Mouse (Mus musculus): Measurements from ENCODE around the gene Ghr.

The Ghr gene

GRCm38 (mm10) chr15:3582807-3583636, at the start of gene Ghr:
Gene Ghr (minus strand): TSS chr15:3583492.
- peak; percentile 57 for DNase-seq (ENCODE audit: low read depth, low spot score)

- no peak for DNase-seq (ENCODE audit: low read depth, low spot score)
These were observed 39.5 kb upstream of the Ghr start for GRCm38 (mm10) chr15:3622746-3623145.

- DNase-seq (ENCODE audit: low read depth, low spot score) = no peak
These were observed 37.1 kb upstream of the Ghr start for GRCm38 (mm10) chr15:3620368-3620767.

- DNase-seq (ENCODE audit: low read depth, low spot score) = no peak
These were observed 35.0 kb upstream of the Ghr start for GRCm38 (mm10) chr15:3618311-3618710.

- no peak for DNase-seq (ENCODE audit: low read depth, low spot score)
These were observed 28.7 kb upstream of the Ghr start for GRCm38 (mm10) chr15:3611961-3612360.

GRCm38 (mm10) chr15:3607951-3608350, 24.7 kb upstream of the Ghr start:
- no peak for DNase-seq (ENCODE audit: low read depth, low spot score)

- no peak for DNase-seq (ENCODE audit: low read depth, low spot score)
These were observed 18.8 kb upstream of the Ghr start for GRCm38 (mm10) chr15:3602098-3602486.

GRCm38 (mm10) chr15:3601422-3602097, 18.3 kb upstream of the Ghr start:
- DNase-seq (ENCODE audit: low read depth, low spot score) = no peak

GRCm38 (mm10) chr15:3587879-3588278, 4.6 kb upstream of the Ghr start:
- DNase-seq (ENCODE audit: low read depth, low spot score) = no peak

- no peak for DNase-seq (ENCODE audit: low read depth, low spot score)
These were observed 1.1 kb upstream of the Ghr start for GRCm38 (mm10) chr15:3584361-3584760.

GRCm38 (mm10) chr15:3581861-3582806, 1.2 kb downstream of the Ghr start:
- DNase-seq (ENCODE audit: low read depth, low spot score) = no peak

GRCm38 (mm10) chr15:3581337-3581736, 2.0 kb downstream of the Ghr start:
- no peak for DNase-seq (ENCODE audit: low read depth, low spot score)

GRCm38 (mm10) chr15:3580216-3580615, 3.1 kb downstream of the Ghr start:
- no peak for DNase-seq (ENCODE audit: low read depth, low spot score)

GRCm38 (mm10) chr15:3578286-3578980, 4.9 kb downstream of the Ghr start:
- DNase-seq (ENCODE audit: low read depth, low spot score) = no peak

- DNase-seq (ENCODE audit: low read depth, low spot score) = no peak
These were observed 14.0 kb downstream of the Ghr start for GRCm38 (mm10) chr15:3569178-3569903.

- DNase-seq (ENCODE audit: low read depth, low spot score) = no peak
These were observed 18.7 kb downstream of the Ghr start for GRCm38 (mm10) chr15:3564570-3564969.

GRCm38 (mm10) chr15:3563929-3564516, 19.3 kb downstream of the Ghr start:
- DNase-seq (ENCODE audit: low read depth, low spot score) = no peak

GRCm38 (mm10) chr15:3563473-3563872, 19.8 kb downstream of the Ghr start:
- DNase-seq (ENCODE audit: low read depth, low spot score) = no peak

GRCm38 (mm10) chr15:3558524-3558923, 24.8 kb downstream of the Ghr start:
- no peak for DNase-seq (ENCODE audit: low read depth, low spot score)

GRCm38 (mm10) chr15:3544289-3544688, 39.0 kb downstream of the Ghr start:
- DNase-seq (ENCODE audit: low read depth, low spot score) = no peak

Data from CD4-positive, CD25-positive, alpha-beta regulatory T cell, adult 2 months (primary cell).